Comparison of ENCODE assay signal across 12 mouse cellular contexts in genomic region chr13:59676316-59677229, GRCm38 (mm10). TPM values are rescaled to one million over a fixed set of nuclear protein-coding genes. Genes with fewer than 3 reads are reported as not detected.
DNase-seq lines count a peak whose midpoint lies in the region; ATAC-seq and TF ChIP-seq lines count a peak whose summit lies in the region.
"Had no signal": no experiment of that assay in that cellular context is flagged by ENCODE, and none has a peak within 500 bp of the region (broad histone marks: within the 10 kb centered on the region; RNA-seq: fewer than 3 reads in every experiment).

No protein-coding gene starts in this region.

- DNase-seq in frontal cortex, postnatal 36 days (ENCODE audit: low spot score in 2 of 2): no peak
- no peak for DNase-seq in neural tube, embryonic 10.5 days (ENCODE audit: extremely low spot score, low spot score)
- no peak for DNase-seq in liver, embryonic 14.5 days (ENCODE audit: low read depth in 3 of 3, low spot score in 3 of 3)
- no peak for DNase-seq in yolk sac, embryonic 10.5 days (ENCODE audit: low spot score)
- DNase-seq in embryo, embryonic 10.5 days (ENCODE audit: low spot score): no peak
- DNase-seq in right cerebral cortex, adult 2 months (ENCODE audit: low spot score in 2 of 2): no peak

- TF ChIP-seq EP300 in liver, embryonic 14.5 days (IDR thresholded peaks at IDR 0.05; ENCODE audit: low read depth): no peak

- 73% methylated on average over 12 of the region's 12 CpGs for WGBS in neural tube, embryonic 13.5 days
- 48% methylated on average over 12 of the region's 12 CpGs for WGBS in liver, embryonic 14.5 days (ENCODE audit: insufficient replicate concordance)

- no peaks in the 10 kb centered on the region for H3K36me3 ChIP-seq in neural tube, embryonic 13.5 days
- peaks cover 2% of the 10 kb centered on the region; the same call in 1 of the 2 replicates for H3K36me3 ChIP-seq in liver, embryonic 14.5 days (replicated peaks; ENCODE audit: control insufficient read depth, insufficient read depth, low read depth)
- H3K36me3 ChIP-seq: embryonic facial prominence, embryonic 13.5 days had no signal

- peak; percentile 58; the same call in 1 of the 2 replicates for ATAC-seq in frontal cortex, adult (ENCODE audit: low TSS enrichment)
- no peak for ATAC-seq in neural tube, embryonic 13.5 days (ENCODE audit: low read depth)
- no peak for ATAC-seq in liver, embryonic 14.5 days (ENCODE audit: insufficient read depth)

- TF ChIP-seq CTCF in liver, embryonic 14.5 days (IDR thresholded peaks at IDR 0.05; ENCODE audit: low read depth): no peak

- H3K9me3 ChIP-seq in neural tube, embryonic 13.5 days: no peaks in the 10 kb centered on the region
- no peaks in the 10 kb centered on the region for H3K9me3 ChIP-seq in liver, embryonic 14.5 days (ENCODE audit: control insufficient read depth, low read length)
- H3K9me3 ChIP-seq: embryonic facial prominence, embryonic 13.5 days had no signal

- no peaks in the 10 kb centered on the region for H3K27me3 ChIP-seq in neural tube, embryonic 13.5 days
- no peaks in the 10 kb centered on the region for H3K27me3 ChIP-seq in liver, embryonic 14.5 days (ENCODE audit: control insufficient read depth, insufficient read depth, low read length)
- H3K27me3 ChIP-seq: embryonic facial prominence, embryonic 13.5 days had no signal

- no peak overlapping the region for H3K27ac ChIP-seq in neural tube, embryonic 13.5 days (replicated peaks)
- H3K27ac ChIP-seq in liver, embryonic 14.5 days: peak overlapping the region; percentile 85; the same call in 1 of the 2 replicates

- H3K9ac ChIP-seq in neural tube, embryonic 13.5 days: no peak overlapping the region
- no peak overlapping the region for H3K9ac ChIP-seq in liver, embryonic 14.5 days (replicated peaks)

- H3K4me3 ChIP-seq in neural tube, embryonic 13.5 days: peak overlapping the region; percentile 80; the same call in 1 of the 2 replicates
- peak overlapping the region in 1 of 2 experiments; percentile 93; a peak in 2 of 4 replicates for H3K4me3 ChIP-seq in liver, embryonic 14.5 days (ENCODE audit: insufficient read depth in 1 of 2, low read depth in 2 of 2, low read length in 2 of 2)

- H3K4me2 ChIP-seq in neural tube, embryonic 13.5 days: no peak overlapping the region
- H3K4me2 ChIP-seq in liver, embryonic 14.5 days (ENCODE audit: low read depth): peak overlapping the region; percentile 69

- H3K4me1 ChIP-seq in neural tube, embryonic 13.5 days (replicated peaks): peaks cover 27% of the 10 kb centered on the region
- H3K4me1 ChIP-seq in liver, embryonic 14.5 days (replicated peaks; ENCODE audit: control insufficient read depth in 2 of 2, insufficient read depth in 2 of 2, low read length in 1 of 2): peaks cover 24 to 43% of the 10 kb centered on the region in 2 experiments

RNA-seq across cellular contexts. Expression of gene Golm1, which starts 1.0 kb away (rescaled TPM):
- polyA plus RNA-seq in neural tube, embryonic 13.5 days (2015; fragmentation: Nextera tagmentation; extraction: Ambion mirVana): 44.4 and 48.5 TPM in 2 replicates
- 19.8 and 25.5 TPM in 2 replicates for polyA plus RNA-seq in liver, embryonic 14.5 days (2012; rRNA removed)
- polyA plus RNA-seq in liver, embryonic 14.5 days (2014; fragmentation: Nextera tagmentation; extraction: Ambion mirVana): 43.3 and 44.8 TPM in 2 replicates

RNA-seq across cellular contexts. Expression of gene 4921517D22Rik, which starts 17.3 kb away (rescaled TPM):
- polyA plus RNA-seq in neural tube, embryonic 13.5 days (2015; fragmentation: Nextera tagmentation; extraction: Ambion mirVana): not detected in 2 replicates
- not detected in 2 replicates for polyA plus RNA-seq in liver, embryonic 14.5 days (2012; rRNA removed)
- polyA plus RNA-seq in liver, embryonic 14.5 days (2014; fragmentation: Nextera tagmentation; extraction: Ambion mirVana): not detected in 2 replicates
- polyA plus RNA-seq: embryonic facial prominence, embryonic 13.5 days; hindbrain, embryonic 11.5 days; neural tube, embryonic 11.5 days; small intestine, adult 2 months had no signal

RNA-seq across cellular contexts. Expression of gene Spata31d1a, which starts 33.6 kb away (rescaled TPM):
- 0.03 TPM in 1 of 2 replicates, not detected in the other for polyA plus RNA-seq in neural tube, embryonic 13.5 days (2015; fragmentation: Nextera tagmentation; extraction: Ambion mirVana)
- 0.01 TPM in 1 of 2 replicates, not detected in the other for polyA plus RNA-seq in liver, embryonic 14.5 days (2012; rRNA removed)
- not detected in 2 replicates for polyA plus RNA-seq in liver, embryonic 14.5 days (2014; fragmentation: Nextera tagmentation; extraction: Ambion mirVana)
- polyA plus RNA-seq: neural tube, embryonic 11.5 days; small intestine, adult 2 months had no signal

RNA-seq across cellular contexts. Expression of gene Spata31d1b, which starts 35.5 kb away (rescaled TPM):
- polyA plus RNA-seq in neural tube, embryonic 13.5 days (2015; fragmentation: Nextera tagmentation; extraction: Ambion mirVana): not detected in 2 replicates
- not detected in 2 replicates for polyA plus RNA-seq in liver, embryonic 14.5 days (2012; rRNA removed)
- polyA plus RNA-seq in liver, embryonic 14.5 days (2014; fragmentation: Nextera tagmentation; extraction: Ambion mirVana): not detected in 2 replicates
- polyA plus RNA-seq: embryonic facial prominence, embryonic 13.5 days; hindbrain, embryonic 11.5 days; neural tube, embryonic 11.5 days; small intestine, adult 2 months had no signal

RNA-seq across cellular contexts. Expression of gene Spata31d1d, which starts 55.0 kb away (rescaled TPM):
- not detected in 2 replicates for polyA plus RNA-seq in neural tube, embryonic 13.5 days (2015; fragmentation: Nextera tagmentation; extraction: Ambion mirVana)
- polyA plus RNA-seq in liver, embryonic 14.5 days (2012; rRNA removed): 0.02 TPM in 1 of 2 replicates, not detected in the other
- 0.03 TPM in 1 of 2 replicates, not detected in the other for polyA plus RNA-seq in liver, embryonic 14.5 days (2014; fragmentation: Nextera tagmentation; extraction: Ambion mirVana)
- polyA plus RNA-seq: embryonic facial prominence, embryonic 13.5 days; hindbrain, embryonic 11.5 days; neural tube, embryonic 11.5 days; small intestine, adult 2 months had no signal
